Mouse (Mus musculus) brain, embryonic 18.5 days (tissue): ENCODE data around the gene Spop.
"Not testable (repeated sequence)": the region's sequence is repeated elsewhere in the genome, so short reads cannot be mapped to it uniquely, and the experiment has no call there.

Source experiments
- DNase-seq: peaks from one replicate; pipeline ENCODE4 v3.0.0-alpha.2; 2012; ENCODE audit warnings: low read depth, low spot score

The Spop gene

DNA sequence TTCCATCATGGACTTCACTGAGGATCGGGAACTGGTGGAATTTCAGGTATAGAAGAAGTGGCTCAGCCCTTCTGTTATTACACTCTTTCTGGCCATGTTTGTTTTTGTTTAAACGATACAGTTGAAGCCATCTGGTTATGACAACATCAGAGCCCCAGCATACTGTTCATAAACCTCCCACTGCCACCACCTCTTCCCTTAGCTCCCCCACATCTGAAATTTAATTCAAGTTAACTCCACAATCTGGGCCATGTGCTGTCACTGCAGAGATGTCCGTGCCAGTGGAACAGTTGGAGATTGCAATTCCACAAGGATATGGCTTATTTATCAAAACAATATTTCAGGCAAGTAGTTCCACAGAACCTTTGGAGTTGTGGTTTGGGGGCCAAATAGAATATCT is 80.5 kb downstream of the Spop start:
- DNase-seq = no peak

DNA sequence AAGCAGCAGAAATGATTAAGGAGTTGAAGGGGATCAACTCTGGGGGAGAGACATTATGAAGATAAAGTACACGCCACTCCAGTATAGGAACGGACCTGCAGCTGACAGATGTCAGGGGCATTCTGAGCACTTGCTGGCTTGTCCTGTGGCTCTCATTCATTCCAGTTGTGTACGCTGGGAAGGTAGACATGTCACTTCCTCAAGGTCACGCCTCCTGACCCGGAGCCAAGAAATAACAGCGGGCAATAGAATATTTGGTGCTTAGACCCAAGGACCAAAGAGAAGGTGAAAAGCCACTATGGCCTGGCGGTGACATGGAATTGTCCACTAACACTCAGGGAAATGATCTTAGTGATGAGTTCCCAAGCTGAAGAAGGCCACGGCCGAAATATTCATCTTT is 82.0 kb downstream of the Spop start:
- no peak for DNase-seq

DNA sequence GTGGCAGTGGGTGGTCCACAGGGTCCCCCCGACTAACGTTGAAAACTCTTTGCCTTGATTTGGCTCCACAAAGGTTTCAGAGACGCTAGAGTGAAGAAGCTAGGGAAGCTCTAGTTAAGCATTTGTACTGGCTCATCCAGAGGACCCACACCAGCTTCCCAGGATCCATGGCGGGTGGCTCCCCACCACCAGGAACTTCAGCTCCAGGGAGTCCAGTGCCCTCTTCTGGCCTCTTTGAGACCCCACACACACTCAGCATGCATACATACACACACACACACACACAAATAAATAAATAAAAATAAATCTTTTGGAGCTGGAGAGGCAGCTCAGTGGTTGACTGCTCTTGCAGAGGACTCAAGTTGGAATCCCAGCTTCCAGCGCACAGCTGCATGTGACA is 84.0 kb downstream of the Spop start:
- no peak for DNase-seq

DNA sequence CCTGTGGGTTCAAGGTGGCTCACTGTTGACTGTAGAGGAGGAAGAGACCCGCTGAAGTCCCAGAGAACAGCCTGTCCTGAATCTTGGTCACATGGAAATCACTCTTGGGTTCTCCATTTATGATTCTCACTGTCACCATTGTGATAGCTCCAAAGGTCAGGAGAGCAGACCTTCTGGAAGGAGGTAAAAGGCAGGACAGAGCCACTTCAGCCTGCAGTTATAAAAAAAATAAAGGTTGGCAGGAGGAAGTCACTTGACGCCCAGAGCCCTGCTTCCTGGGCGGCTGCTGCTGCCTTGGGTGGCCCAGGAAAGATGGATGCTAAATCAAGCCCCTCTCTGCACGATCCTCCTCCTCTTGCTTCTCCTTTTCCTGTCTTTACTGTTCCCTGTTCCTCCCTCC is 86.5 kb downstream of the Spop start:
- no peak for DNase-seq

DNA sequence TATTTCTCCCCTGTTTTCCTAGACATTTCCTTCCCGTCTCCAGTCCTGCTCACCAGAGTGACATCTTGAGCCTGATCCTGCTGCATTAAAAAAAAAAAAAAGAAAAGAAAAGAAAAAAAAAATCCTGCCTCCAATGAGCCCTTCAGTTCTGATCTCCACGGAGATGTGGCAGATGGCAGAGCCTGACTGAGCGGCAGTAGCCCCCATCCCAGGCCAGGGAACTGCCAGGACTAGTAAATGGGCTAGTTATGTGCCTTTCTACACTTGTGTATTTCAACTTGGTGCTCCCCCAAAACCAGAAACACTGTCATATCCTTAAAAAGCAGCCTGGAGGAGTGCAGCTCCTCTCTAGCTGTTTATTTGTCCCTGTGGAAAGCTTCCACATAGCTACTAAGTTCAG is 87.0 kb downstream of the Spop start:
- no peak for DNase-seq

DNA sequence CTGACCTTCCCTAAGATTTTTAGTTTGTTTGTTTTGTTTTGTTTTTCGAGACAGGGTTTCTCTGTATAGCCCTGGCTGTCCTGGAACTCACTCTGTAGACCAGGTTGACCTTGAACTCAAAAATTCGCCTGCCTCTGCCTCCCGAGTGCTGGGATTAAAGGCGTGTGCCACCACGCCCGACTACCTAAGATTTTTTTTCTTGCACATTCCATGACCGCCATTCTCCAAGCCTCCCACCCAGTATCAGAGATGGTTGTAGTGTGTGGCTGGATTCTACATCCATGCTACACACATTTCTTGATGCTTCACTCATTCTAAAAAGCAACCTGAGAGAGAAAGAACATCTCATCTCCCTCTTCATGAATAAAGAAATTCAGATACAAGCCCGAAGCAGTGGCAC is 87.9 kb downstream of the Spop start:
- DNase-seq = not testable (repeated sequence)

DNA sequence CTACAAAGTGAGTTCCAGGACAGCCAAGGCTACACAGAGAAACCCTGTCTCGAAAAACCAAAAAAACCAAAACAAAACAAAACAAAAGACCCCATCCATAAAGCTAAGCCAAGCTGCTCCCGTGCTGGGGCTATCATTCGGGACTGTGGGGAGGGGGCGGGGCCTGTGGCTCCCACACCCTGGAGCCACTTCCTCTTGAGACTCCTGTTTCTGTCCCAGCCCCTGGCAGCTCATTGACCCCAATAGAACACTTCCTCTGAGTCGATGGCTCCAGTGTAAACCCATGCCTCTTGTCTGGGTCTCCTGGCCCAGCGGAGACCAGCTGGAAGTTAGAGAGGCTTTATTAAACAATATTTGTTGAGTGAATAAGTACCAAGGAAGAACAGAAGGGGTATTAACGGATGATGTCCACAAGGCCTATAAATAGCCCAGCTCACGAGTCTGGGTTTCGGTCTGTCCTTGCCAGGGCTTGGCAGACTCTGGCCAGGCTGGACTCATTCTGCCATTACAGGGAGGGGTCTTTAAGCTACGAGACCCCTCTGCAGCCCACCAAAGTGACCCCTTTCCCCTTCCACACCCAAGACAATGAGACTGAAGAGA is 89.8 kb downstream of the Spop start:
- no peak for DNase-seq

DNA sequence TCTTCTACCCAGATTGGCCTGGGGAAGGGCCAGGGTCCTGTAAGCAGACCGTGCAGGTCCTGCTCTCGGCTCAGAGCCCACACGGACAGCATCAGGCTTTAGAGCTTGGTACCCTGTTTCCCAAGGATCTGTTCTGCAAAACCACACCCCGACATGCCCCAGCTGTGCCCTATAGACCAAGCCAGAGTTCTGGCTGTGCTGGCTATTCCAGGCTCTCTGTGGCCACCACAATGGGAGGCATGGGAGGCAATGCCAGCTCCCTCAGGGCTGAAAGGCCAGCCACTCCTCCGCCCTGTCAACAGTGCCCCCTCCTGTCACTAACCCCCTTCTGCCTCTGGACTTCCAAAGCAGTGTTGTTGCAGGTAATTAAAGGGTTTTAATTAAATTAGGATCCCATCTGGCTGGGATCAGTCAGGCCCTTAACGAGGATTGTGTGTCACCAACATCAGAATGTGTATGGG is 90.4 kb downstream of the Spop start:
- DNase-seq = no peak

DNA sequence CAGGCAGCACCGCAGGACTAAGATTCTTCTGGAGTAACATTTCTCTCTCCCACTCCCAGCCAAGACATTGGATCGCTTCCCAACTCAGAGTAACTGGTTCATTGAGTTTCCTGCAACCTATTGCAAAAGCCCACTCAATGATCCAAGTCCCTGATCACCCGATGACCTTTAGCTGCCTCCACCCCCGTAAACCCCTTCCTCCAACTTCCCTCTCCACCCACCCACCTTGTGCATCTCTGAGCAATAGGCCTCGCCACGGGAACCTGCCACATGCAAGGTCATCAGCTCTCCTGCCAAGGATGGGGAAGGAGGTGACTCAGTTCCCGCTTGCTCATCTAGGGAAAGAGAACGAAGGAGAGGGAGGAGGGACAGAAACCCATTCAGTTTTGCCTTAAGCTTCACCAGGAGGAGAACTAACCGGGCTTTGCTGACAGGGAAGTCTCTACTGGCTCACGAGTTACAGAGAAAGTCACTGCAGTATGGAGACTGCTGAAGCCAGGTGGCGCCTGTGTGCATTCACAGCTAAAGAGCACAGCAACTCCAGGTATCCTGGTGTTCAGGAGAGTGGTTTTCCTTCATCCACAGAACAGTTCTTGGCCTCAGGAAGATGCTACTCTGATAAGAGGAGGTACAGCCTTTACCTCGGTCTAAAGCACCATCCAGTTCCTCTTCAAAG is 93.3 kb downstream of the Spop start:
- DNase-seq = no peak

DNA sequence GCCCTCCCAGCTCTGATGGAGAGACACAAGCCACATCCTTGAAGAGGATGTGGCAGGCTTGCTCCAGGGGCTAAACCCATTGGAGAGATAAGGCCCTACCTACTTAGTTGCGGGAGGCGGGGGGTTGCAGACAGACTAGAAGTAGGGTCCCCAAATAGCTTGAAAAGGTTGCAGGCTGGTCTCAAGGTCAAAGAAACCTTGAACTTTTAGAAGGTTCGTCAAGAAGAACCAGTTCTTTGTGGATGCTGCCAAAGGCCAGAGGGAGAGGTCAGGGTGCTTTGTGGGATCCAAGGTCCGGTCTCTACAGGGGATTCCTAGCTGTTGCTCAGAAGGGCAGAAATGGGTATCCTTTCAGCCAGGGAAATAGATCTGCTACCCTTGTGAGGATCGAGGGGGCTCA is 93.9 kb downstream of the Spop start:
- no peak for DNase-seq

DNA sequence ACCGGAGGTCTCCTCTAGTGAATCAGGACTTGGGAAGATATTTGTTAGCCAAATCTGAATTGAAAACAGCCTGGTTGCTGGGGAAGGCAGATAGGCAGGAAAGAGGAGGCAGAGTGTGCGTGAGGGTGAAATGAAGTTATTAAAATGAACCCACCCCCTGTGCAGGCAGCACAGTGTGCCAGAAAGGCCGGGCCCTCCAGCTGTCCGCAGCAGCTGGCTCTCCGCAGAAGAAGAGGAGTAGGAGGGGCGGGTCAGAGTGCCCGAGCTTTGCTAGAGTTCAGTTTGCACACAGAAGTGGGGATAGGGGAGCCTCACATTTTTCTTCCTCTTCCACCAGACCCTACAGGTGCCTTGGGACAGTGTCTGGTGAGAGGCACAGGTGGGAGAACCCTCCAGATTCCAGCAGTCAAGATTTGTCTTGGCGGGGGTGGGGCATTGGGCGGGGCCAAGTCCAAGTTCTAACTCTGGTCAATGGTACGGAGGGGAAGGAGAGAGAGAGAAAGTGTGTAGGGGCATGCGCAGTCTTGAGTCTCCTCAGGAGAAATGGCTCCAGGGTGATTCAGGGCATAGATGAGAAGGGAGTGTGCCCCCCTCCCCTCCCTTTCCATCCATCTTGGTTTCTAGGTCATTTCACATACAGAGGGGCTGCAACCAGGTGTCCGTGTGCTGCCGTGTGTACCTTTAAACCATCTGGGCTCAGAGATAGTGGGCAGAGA is 94.5 kb downstream of the Spop start:
- no peak for DNase-seq

DNA sequence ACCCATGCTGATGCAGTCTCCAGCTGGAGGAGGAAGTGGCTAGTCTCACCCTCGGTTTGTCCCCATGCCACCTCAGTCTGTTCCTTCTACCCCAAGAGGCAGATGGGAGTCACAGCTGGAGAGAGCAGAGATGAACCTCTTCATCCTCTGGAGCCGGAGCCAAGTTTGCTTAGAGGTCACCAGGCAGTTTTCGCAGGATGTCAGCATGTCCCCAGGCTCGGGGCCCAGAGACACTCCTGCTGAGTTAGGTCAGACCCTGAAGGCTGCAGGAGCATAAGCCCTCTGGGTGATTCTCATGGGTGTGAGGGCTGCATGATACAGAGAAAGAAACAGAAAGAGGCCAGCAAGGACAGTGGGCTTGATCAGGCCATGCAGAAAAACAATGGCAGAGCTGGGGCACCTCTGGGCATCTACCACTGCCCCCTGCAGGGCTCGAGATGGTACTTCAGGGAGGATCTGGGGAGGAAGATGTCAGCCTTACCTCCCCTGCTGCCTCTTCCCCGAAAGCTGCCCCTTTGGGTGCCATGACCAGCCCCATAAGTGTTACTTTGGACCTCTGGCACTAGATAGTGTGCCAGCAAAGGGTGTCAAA is 95.3 kb downstream of the Spop start:
- no peak for DNase-seq

DNA sequence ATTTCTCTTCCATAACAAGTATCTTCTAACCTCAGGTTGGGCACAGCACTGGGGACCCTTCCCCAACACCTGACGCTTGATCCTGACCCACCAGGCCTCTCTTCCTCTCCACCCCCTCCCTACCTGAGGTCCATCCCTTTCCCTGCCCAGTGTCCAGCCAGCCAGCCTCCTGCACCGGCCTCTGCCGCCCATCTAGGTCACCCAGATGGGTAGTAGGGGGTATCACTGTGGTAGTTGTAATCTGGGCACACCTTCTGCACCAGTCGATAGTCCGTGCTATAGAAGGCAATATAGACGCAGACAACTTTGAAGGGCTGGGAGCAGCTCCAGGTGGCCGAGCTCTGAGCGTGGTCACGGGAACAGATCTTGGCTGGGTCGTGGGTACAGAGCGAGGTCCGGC is 96.8 kb downstream of the Spop start:
- DNase-seq = no peak

DNA sequence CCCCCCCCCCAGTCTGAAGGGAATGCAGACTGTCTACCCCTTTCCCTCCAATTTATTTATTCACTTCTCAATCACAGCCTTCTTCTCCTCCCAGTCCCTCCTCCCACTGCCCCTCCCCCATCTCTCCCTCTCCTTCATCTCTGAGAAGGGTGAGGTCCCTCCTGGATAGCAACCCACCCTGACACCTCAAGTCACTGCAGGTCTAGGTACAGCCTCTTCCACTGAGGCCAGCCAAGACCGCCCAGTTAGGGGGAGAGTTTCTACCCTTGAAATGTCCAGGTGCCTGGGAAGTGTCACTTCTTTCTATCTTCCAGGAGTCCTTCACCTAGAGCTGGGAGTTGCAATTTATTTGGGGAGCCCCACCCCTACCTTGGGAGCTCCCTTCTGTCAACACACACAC is 98.0 kb downstream of the Spop start:
- DNase-seq = no peak

DNA sequence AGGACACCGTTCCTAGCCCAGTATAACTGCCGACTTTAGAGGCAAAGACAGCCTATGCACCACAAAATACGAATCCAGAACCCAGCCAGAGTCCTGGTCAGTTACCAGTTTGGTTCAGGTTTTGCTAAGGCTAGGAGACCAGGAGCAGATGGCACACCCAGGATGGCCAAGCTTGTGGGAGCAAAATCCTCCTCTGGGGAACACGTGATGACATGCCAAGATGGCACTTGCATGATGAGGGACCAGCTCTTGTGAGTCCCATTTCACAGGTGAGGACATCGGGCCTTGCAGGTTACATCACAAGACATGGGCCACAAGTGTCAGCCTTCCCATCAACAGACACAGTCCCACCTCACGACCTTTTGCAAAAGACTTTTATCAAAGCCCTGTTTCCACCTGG is 98.5 kb downstream of the Spop start:
- no peak for DNase-seq

DNA sequence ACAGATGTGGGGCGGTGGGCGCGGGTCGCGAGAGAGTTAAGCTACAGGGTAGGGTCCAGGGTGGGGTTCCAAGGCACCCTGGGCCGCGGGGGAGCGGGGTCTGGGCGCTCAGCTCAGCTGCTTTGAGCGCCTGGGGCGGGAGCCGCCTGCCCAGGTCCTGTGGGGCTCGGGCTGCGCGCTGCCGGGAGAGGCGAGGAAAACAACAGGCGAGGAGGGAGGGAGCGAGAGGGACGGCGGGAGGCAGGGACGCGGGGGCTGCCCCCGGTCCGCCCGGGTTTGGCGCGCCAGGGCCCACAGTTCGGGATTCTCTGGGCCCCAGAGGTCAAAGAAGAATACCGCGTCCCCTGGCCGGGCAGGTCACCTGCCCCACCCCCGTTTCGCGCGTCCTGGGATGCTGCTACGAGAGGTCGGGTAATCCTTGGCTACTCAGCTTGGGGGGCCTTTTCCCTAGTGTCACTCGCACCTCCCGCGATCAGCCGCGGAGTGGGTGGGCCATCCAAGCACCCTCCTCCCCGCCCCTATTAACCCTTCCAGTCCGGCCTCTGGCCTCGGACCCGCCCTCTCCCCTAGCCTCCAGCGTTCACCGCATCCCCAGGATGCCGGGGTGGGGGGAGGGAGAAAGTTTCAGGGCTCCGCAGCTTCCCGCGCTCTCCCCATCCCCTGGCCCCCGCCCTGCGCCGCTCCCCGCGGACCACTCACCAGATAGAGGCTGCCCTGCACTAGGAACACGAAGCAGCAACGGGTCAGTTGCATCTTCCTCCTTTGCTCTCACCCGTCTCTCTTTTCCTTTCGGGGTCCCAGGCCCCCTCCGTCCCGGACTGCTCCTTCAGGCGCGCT is 99.8 kb downstream of the Spop start:
- no peak for DNase-seq

DNA sequence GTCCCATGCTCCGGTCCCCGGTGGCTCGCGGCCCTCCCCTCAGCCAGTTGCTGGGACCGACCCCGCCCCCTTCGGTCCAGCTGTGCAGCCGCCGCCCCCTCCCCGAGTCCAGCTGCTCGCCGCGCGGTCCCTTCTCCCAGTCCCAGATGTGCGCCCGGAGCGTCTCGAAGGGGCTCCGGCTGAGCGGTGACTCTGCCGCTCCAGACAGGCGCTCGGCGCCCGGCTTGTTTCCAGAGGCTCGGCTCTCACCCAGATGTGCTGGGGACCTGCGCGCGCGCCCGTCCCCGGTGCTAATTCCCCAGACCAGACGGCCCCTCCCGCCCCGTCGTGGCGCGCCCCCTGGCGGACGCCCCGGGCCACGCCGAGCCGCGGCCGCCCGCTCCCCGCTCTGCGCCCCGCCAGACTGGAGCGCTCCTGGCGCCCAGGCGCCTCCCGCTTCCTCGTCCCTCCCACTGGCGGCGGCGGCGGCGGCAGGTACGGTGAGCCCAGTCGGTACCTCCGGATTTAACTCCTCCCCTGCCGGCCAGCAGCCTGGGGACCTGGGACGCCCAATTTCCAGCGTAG is 100.5 kb downstream of the Spop start, which contains the start of gene Nxph3:
TSS of gene Nxph3 (minus strand) at position 273 of the 564 bp plus-strand sequence.
- no peak for DNase-seq

DNA sequence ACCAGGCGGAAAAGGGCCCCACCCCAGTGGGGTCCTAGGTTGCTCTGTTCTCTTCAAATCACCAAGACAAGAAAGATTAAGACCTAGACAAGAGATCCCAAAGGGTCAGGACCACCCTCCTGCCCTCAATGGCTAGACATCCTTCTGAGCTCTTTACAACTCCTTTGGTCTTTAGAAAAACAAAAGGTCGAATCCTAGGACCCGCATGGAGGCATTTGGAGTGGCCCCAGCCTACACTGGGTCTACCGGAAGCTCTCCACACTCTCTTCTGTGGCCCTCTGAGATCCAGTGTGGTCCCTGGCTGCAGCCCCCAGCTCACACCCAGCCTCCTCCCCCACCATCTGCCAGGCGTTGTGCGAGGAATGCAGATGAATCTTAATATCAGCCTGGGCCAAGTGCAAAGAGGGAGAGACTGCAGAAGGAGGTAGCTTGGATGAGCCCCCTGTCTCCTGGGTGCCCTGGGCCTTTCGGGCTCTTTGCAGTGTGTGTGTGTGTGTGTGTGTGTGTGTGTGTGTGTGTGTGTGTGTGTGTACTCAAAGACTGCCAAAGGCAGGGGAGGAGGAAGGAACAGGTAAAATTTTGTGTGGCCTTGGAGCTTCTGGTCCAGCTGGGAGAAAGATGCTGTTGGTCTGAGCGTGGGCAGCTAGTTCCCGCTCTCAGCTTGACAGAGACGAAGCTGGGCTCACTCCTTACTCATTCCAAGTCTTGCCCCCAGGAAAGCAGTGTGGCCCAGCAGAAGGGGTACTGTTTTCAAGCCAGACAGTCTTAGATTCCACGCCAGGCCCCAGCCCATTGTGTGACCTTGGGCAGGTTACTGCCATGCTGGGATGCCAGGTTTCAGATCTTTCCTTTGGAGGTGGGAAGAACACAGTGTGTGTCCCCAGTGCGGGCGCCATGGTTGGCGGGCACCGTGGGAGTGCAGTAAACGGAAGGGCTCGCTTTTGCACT is 101.8 kb downstream of the Spop start:
- no peak for DNase-seq

DNA sequence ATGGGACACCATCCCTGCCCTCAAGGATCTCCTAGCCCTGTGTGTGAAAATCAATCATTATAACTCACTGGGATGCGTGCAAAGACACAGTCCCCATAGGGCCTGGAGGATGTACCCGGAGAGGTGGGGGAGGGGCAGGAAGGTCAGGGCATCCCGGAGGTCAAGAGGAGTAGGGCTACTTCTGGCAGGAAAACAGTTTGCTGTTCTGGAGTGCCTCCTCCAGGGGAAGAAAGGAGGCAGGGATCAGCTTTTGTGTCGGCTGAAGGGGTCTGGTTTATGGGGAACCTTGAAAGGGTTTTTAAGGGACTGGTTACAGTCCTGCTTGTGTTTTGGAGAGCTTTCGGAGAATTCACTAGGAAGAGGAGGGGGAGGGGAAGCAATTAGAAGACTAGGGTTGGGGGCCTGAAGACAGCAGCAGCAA is 102.6 kb downstream of the Spop start:
- DNase-seq = no peak

DNA sequence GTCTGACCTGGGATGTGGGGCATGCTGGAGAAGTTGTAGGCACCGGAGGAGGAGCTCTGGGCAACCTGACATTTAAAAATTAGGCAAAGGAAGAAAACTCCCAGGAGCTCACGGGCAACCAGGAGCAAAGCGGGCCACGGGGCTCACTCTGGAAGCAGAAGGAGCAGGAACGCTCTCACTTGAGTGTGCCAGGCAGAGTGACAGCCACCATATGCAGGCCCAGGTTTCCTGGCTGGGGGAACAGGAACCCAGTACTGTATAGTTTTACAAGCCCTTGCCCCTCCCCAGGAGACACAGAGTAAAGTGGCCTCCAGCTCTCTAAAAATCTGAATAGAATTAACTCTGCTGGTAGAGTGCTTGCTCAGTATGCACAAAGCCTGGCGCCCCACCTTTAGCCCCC is 103.3 kb downstream of the Spop start:
- DNase-seq = no peak
